Mouse (Mus musculus): ENCODE results near the gene Mcee. TPM values are rescaled to one million over a fixed set of nuclear protein-coding genes. Genes with fewer than 3 reads are reported as not detected.

The Mcee gene
- polyA plus RNA-seq (2012; ENCODE audit: insufficient read depth, insufficient read length, missing spikeins) = 415 and 427 TPM in 2 replicates

- peak within 1 kb of the TSS; percentile 77 for H3K4me3 ChIP-seq (ENCODE audit: insufficient read depth, low read depth, low read length)
- H3K27ac ChIP-seq (replicated peaks; ENCODE audit: low read depth, low read length) = peak within 1 kb of the TSS; percentile 70
- peaks cover 2% of the 10 kb centered on the region; the same call in 1 of the 2 replicates for H3K4me1 ChIP-seq (ENCODE audit: control insufficient read depth, insufficient read depth, insufficient read length, low read length)
These were observed at the start of gene Mcee, which contains the start of gene Mphosph10 for GRCm38 (mm10) chr7:64392122-64392818. Gene Mcee, plus strand, starts transcription at chr7:64392607. Gene Mphosph10, minus strand, starts transcription at chr7:64392268.

- peak overlapping the region; percentile 54 for H3K27ac ChIP-seq (replicated peaks; ENCODE audit: low read depth, low read length)
- H3K4me3 ChIP-seq (ENCODE audit: insufficient read depth, low read depth, low read length) = no peak overlapping the region
- no peaks in the 10 kb centered on the region for H3K4me1 ChIP-seq (ENCODE audit: control insufficient read depth, insufficient read depth, insufficient read length, low read length)
These were observed 44.6 kb upstream of the Mcee start for GRCm38 (mm10) chr7:64347813-64348212.

- Histone ChIP-seq H3K4me3 (ENCODE audit: insufficient read depth, low read depth, low read length) (no peak overlapping the region), H3K4me1 (ENCODE audit: control insufficient read depth, insufficient read depth, insufficient read length, low read length) (no peaks in the 10 kb centered on the region), H3K27ac (replicated peaks; ENCODE audit: low read depth, low read length) (no peak overlapping the region)
These were observed 43.1 kb upstream of the Mcee start for GRCm38 (mm10) chr7:64349147-64349861.

- H3K4me3 ChIP-seq (ENCODE audit: insufficient read depth, low read depth, low read length) = no peak overlapping the region
- no peak overlapping the region for H3K27ac ChIP-seq (replicated peaks; ENCODE audit: low read depth, low read length)
- no peaks in the 10 kb centered on the region for H3K4me1 ChIP-seq (ENCODE audit: control insufficient read depth, insufficient read depth, insufficient read length, low read length)
These were observed 41.3 kb upstream of the Mcee start for GRCm38 (mm10) chr7:64351087-64351486.

- Histone ChIP-seq H3K27ac (replicated peaks; ENCODE audit: low read depth, low read length) (no peak overlapping the region), H3K4me3 (ENCODE audit: insufficient read depth, low read depth, low read length) (no peak overlapping the region), H3K4me1 (ENCODE audit: control insufficient read depth, insufficient read depth, insufficient read length, low read length) (no peaks in the 10 kb centered on the region)
These were observed 38.2 kb upstream of the Mcee start for GRCm38 (mm10) chr7:64354206-64354605.

- Histone ChIP-seq H3K4me3 (ENCODE audit: insufficient read depth, low read depth, low read length) (no peak overlapping the region), H3K4me1 (ENCODE audit: control insufficient read depth, insufficient read depth, insufficient read length, low read length) (no peaks in the 10 kb centered on the region), H3K27ac (replicated peaks; ENCODE audit: low read depth, low read length) (no peak overlapping the region)
These were observed 35.7 kb upstream of the Mcee start for GRCm38 (mm10) chr7:64356661-64357060.

- 0 out of 2 replicates have a peak overlapping the region, but pooled peaks have one; percentile 33 for H3K27ac ChIP-seq (replicated peaks; ENCODE audit: low read depth, low read length)
- no peak overlapping the region for H3K4me3 ChIP-seq (ENCODE audit: insufficient read depth, low read depth, low read length)
- H3K4me1 ChIP-seq (ENCODE audit: control insufficient read depth, insufficient read depth, insufficient read length, low read length) = no peaks in the 10 kb centered on the region
These were observed 35.0 kb upstream of the Mcee start for GRCm38 (mm10) chr7:64357405-64357804.

GRCm38 (mm10) chr7:64358666-64359065 lies 33.7 kb upstream of the Mcee start:
- Histone ChIP-seq H3K27ac (replicated peaks; ENCODE audit: low read depth, low read length) (no peak overlapping the region), H3K4me1 (ENCODE audit: control insufficient read depth, insufficient read depth, insufficient read length, low read length) (no peaks in the 10 kb centered on the region), H3K4me3 (ENCODE audit: insufficient read depth, low read depth, low read length) (no peak overlapping the region)

GRCm38 (mm10) chr7:64359943-64360585 lies 32.3 kb upstream of the Mcee start:
- Histone ChIP-seq H3K4me1 (ENCODE audit: control insufficient read depth, insufficient read depth, insufficient read length, low read length) (no peaks in the 10 kb centered on the region), H3K4me3 (ENCODE audit: insufficient read depth, low read depth, low read length) (no peak overlapping the region), H3K27ac (replicated peaks; ENCODE audit: low read depth, low read length) (no peak overlapping the region)

GRCm38 (mm10) chr7:64360586-64360945 lies 31.8 kb upstream of the Mcee start:
- Histone ChIP-seq H3K27ac (replicated peaks; ENCODE audit: low read depth, low read length) (no peak overlapping the region), H3K4me1 (ENCODE audit: control insufficient read depth, insufficient read depth, insufficient read length, low read length) (no peaks in the 10 kb centered on the region), H3K4me3 (ENCODE audit: insufficient read depth, low read depth, low read length) (no peak overlapping the region)

- Histone ChIP-seq H3K27ac (replicated peaks; ENCODE audit: low read depth, low read length) (no peak overlapping the region), H3K4me1 (ENCODE audit: control insufficient read depth, insufficient read depth, insufficient read length, low read length) (0 out of 2 replicates have a peak, but pooled peaks cover 2% of the 10 kb centered on the region), H3K4me3 (ENCODE audit: insufficient read depth, low read depth, low read length) (no peak overlapping the region)
These were observed 26.5 kb upstream of the Mcee start for GRCm38 (mm10) chr7:64365863-64366262.

GRCm38 (mm10) chr7:64369841-64370240 lies 22.6 kb upstream of the Mcee start:
- Histone ChIP-seq H3K4me3 (ENCODE audit: insufficient read depth, low read depth, low read length) (no peak overlapping the region), H3K27ac (replicated peaks; ENCODE audit: low read depth, low read length) (peak overlapping the region; percentile 68), H3K4me1 (ENCODE audit: control insufficient read depth, insufficient read depth, insufficient read length, low read length) (peaks cover 5% of the 10 kb centered on the region; the same call in 1 of the 2 replicates)

GRCm38 (mm10) chr7:64371940-64372878 lies 20.2 kb upstream of the Mcee start:
- Histone ChIP-seq H3K4me3 (ENCODE audit: insufficient read depth, low read depth, low read length) (no peak overlapping the region), H3K27ac (replicated peaks; ENCODE audit: low read depth, low read length) (no peak overlapping the region), H3K4me1 (ENCODE audit: control insufficient read depth, insufficient read depth, insufficient read length, low read length) (peaks cover 5% of the 10 kb centered on the region; the same call in 1 of the 2 replicates)

- Histone ChIP-seq H3K27ac (replicated peaks; ENCODE audit: low read depth, low read length) (peak overlapping the region; percentile 86), H3K4me1 (ENCODE audit: control insufficient read depth, insufficient read depth, insufficient read length, low read length) (peaks cover 5% of the 10 kb centered on the region; the same call in 1 of the 2 replicates)
These were observed 19.1 kb upstream of the Mcee start for GRCm38 (mm10) chr7:64373147-64373829.

More at GRCm38 (mm10) chr7:64373147-64373829, 19.1 kb upstream of the Mcee start:
- peak overlapping the region; percentile 85 for H3K4me3 ChIP-seq (ENCODE audit: insufficient read depth, low read depth, low read length)

Data from brown adipose tissue, adult 24 weeks (tissue).